8 mouse cellular contexts compared by ENCODE assay signal in genomic region chr5:45855526-45856302, GRCm38 (mm10). TPM values are rescaled to one million over a fixed set of nuclear protein-coding genes. Genes with fewer than 3 reads are reported as not detected.
DNase-seq lines count a peak whose midpoint lies in the region; ATAC-seq and TF ChIP-seq lines count a peak whose summit lies in the region.

No protein-coding gene starts in this region.

- intact Hi-C loops in heart, postnatal 36 days (cut with DNase I) = loop anchor here (5.0 to 10.0 kb wide), 7 partner anchors 69 to 492 kb away; partner anchors contain the start of genes Lap3 and Med28

- peak; percentile 48 to 57 for DNase-seq in cerebellum, adult 18-20 months
- no peak for DNase-seq in cerebellum, adult 11 months
- peak; percentile 65 to 76 for DNase-seq in adrenal gland, postnatal 36 days
- peak; percentile 42 to 56 for DNase-seq in heart, postnatal 36 days
- peak; percentile 23 to 45 for DNase-seq in layer of hippocampus, adult 8-10 months (ENCODE audit: low spot score in 2 of 2)
- peak; percentile 66 for DNase-seq in lung, postnatal 0 days (ENCODE audit: low spot score)
- DNase-seq in retina, postnatal 7 days (ENCODE audit: low read depth, low spot score) = peak; percentile 35

- H3K9ac ChIP-seq in forebrain, embryonic 12.5 days = peak overlapping the region; percentile 97
- H3K9ac ChIP-seq in lung, postnatal 0 days (replicated peaks; ENCODE audit: low read depth) = peak overlapping the region; percentile 78; the same call in 1 of the 2 replicates

- WGBS in forebrain, embryonic 12.5 days = 25% methylated on average over 21 of the region's 21 CpGs
- WGBS in lung, postnatal 0 days = 10% methylated on average over 21 of the region's 21 CpGs

- peak overlapping the region; percentile 99 for H3K27ac ChIP-seq in forebrain, embryonic 12.5 days
- H3K27ac ChIP-seq in lung, postnatal 0 days (ENCODE audit: low read length) = peak overlapping the region; percentile 95

- H3K9me3 ChIP-seq in forebrain, embryonic 12.5 days = no peaks in the 10 kb centered on the region
- no peaks in the 10 kb centered on the region for H3K9me3 ChIP-seq in lung, postnatal 0 days (ENCODE audit: low read length)

- peak; percentile 57 for TF ChIP-seq CTCF in lung, postnatal 0 days (IDR thresholded peaks at IDR 0.05)

- ATAC-seq in forebrain, embryonic 12.5 days (ENCODE audit: low FRiP score) = peak; percentile 7
- no peak for ATAC-seq in lung, postnatal 0 days

- peak overlapping the region; percentile 96 for H3K4me3 ChIP-seq in forebrain, embryonic 12.5 days (replicated peaks)
- peak overlapping the region; percentile 91 for H3K4me3 ChIP-seq in lung, postnatal 0 days (ENCODE audit: low read depth, low read length)

- H3K27me3 ChIP-seq in forebrain, embryonic 12.5 days = no peaks in the 10 kb centered on the region
- no peaks in the 10 kb centered on the region for H3K27me3 ChIP-seq in lung, postnatal 0 days (replicated peaks; ENCODE audit: insufficient read depth, low read length)

- peak overlapping the region; percentile 75 for H3K4me2 ChIP-seq in forebrain, embryonic 12.5 days
- peak overlapping the region; percentile 83 for H3K4me2 ChIP-seq in lung, postnatal 0 days (replicated peaks; ENCODE audit: low read depth, low read length)

- peaks cover 6% of the 10 kb centered on the region for H3K4me1 ChIP-seq in forebrain, embryonic 12.5 days
- no peaks in the 10 kb centered on the region for H3K4me1 ChIP-seq in lung, postnatal 0 days (ENCODE audit: insufficient read depth, low read depth, low read length)

- no peak for TF ChIP-seq EP300 in lung, postnatal 0 days (IDR thresholded peaks at IDR 0.05)

- no peaks in the 10 kb centered on the region for H3K36me3 ChIP-seq in forebrain, embryonic 12.5 days (replicated peaks)
- no peaks in the 10 kb centered on the region for H3K36me3 ChIP-seq in lung, postnatal 0 days (ENCODE audit: insufficient read depth, low read length)

RNA-seq across cellular contexts. Expression of gene Lcorl, which starts 1.7 kb away (rescaled TPM):
- 10 to 100 TPM; 23.8 to 31.4 TPM for total RNA-seq in adrenal gland, postnatal 36 days (2021)
- polyA plus RNA-seq in forebrain, embryonic 12.5 days (2016; fragmentation: Nextera tagmentation; extraction: Ambion mirVana) = 57.0 and 60.0 TPM in 2 replicates
- total RNA-seq in heart, postnatal 36 days (2021) = 1 to 10 TPM; 6.3 to 7.9 TPM
- 10 to 100 TPM; 29.6 to 35.3 (median 33.6) TPM for total RNA-seq in layer of hippocampus, adult 8-10 months (2022)
- polyA plus RNA-seq in lung, postnatal 0 days (2015; fragmentation: Nextera tagmentation; extraction: Ambion mirVana) = 15.1 and 17.1 TPM in 2 replicates
